Mouse (Mus musculus) CH12.LX (cell line): ENCODE data around the gene Serpina16. TPM values are rescaled to one million over a fixed set of nuclear protein-coding genes. Genes with fewer than 3 reads are reported as not detected.

Experiments used
- DNase-seq: peaks from one replicate; pipeline ENCODE4 v3.0.0-alpha.2; 2013; ENCODE audit errors: extremely low read depth
- H3K27ac ChIP-seq: 2 replicates; pipeline ENCODE4 v1.5.1; 2012; ENCODE audit warnings: low read depth, mild to moderate bottlenecking, control low read depth, moderate library complexity; ENCODE audit not compliant: insufficient read depth
- H3K27me3 ChIP-seq: replicated peaks from 2 replicates; pipeline ENCODE3; 2012; ENCODE audit warnings: inconsistent platforms
- H3K36me3 ChIP-seq, 2 experiments: replicated peaks in 1 of 2; 2 replicates each; pipeline versions ENCODE3 to v1.6.1; 2012; ENCODE audit warnings: inconsistent platforms in 1 of 2, low read length in 1 of 2, mild to moderate bottlenecking in 1 of 2, mixed read lengths in 1 of 2, moderate library complexity in 1 of 2; ENCODE audit not compliant: control insufficient read depth in 1 of 2, insufficient read depth in 1 of 2
- H3K4me1 ChIP-seq, 2 experiments: 2 replicates each; pipeline ENCODE4 v1.6.1; 2012; ENCODE audit warnings: inconsistent platforms in 1 of 2, moderate library complexity in 1 of 2; ENCODE audit not compliant: insufficient read depth in 2 of 2, control insufficient read depth in 1 of 2
- H3K4me2 ChIP-seq: 2 replicates; pipeline ENCODE4 v1.6.1; 2012; ENCODE audit warnings: low read depth, mild to moderate bottlenecking, control low read depth; ENCODE audit not compliant: poor library complexity, insufficient read depth, severe bottlenecking
- H3K4me3 ChIP-seq, 3 experiments: fragments of 150-350 bp in 1 of 3; sonication (generic) in 1 of 3; replicated peaks in 1 of 3; 2 replicates each; pipeline versions ENCODE3 to v1.5.1; 2011 to 2012; ENCODE audit warnings: low read depth in 2 of 3, low read length in 2 of 3, mild to moderate bottlenecking in 2 of 3, moderate library complexity in 2 of 3, control low read depth in 1 of 3, improper control_type of control experiment in 1 of 3, inconsistent platforms in 1 of 3, mixed read lengths in 1 of 3; ENCODE audit not compliant: poor library complexity in 1 of 3
- H3K79me2 ChIP-seq: replicated peaks from 2 replicates; pipeline ENCODE4 v1.6.1; 2012; ENCODE audit warnings: mild to moderate bottlenecking, moderate library complexity; ENCODE audit not compliant: control insufficient read depth, poor library complexity, insufficient read depth, severe bottlenecking; ENCODE audit errors: extremely low read depth
- H3K9ac ChIP-seq: 2 replicates; pipeline ENCODE4 v1.6.1; 2012; ENCODE audit warnings: low read depth, mild to moderate bottlenecking, control low read depth, moderate library complexity; ENCODE audit not compliant: insufficient read depth
- H3K9me3 ChIP-seq: replicated peaks from 2 replicates; pipeline ENCODE3; 2012; ENCODE audit warnings: low read length, inconsistent platforms, mixed read lengths
- CHD1 ChIP-seq: IDR thresholded peaks from 2 replicates; pipeline ENCODE4 v1.6.1; 2012; ENCODE audit warnings: low read depth, low read length, improper control_type of control experiment, inconsistent platforms
- CHD2 ChIP-seq: IDR thresholded peaks from 2 replicates; pipeline ENCODE4 v1.6.1; 2011; ENCODE audit warnings: low read length, improper control_type of control experiment
- ELF1 ChIP-seq: IDR thresholded peaks from 2 replicates; pipeline ENCODE4 v1.6.1; 2014; ENCODE audit warnings: low read depth, mild to moderate bottlenecking, inconsistent platforms, low read length, improper control_type of control experiment
- HCFC1 ChIP-seq: IDR thresholded peaks from 2 replicates; pipeline ENCODE4 v1.6.1; 2012; ENCODE audit warnings: low read depth, mild to moderate bottlenecking, inconsistent platforms, low read length, improper control_type of control experiment
- JUND ChIP-seq: conservative IDR thresholded peaks from 2 replicates; pipeline ENCODE4 v1.6.1; 2011; ENCODE audit warnings: low read depth, low read length, improper control_type of control experiment
- KAT2A ChIP-seq: IDR thresholded peaks from 2 replicates; pipeline ENCODE4 v1.6.1; 2012; ENCODE audit warnings: low read length, improper control_type of control experiment, inconsistent platforms; ENCODE audit not compliant: insufficient replicate concordance
- MAX ChIP-seq: IDR thresholded peaks from 2 replicates; pipeline ENCODE4 v1.6.1; 2011; ENCODE audit warnings: low read length, improper control_type of control experiment
- MYC ChIP-seq: IDR thresholded peaks from 2 replicates; pipeline ENCODE4 v1.6.1; 2011; ENCODE audit warnings: low read depth, mild to moderate bottlenecking, improper control_type of control experiment, low read length
- PAX5 ChIP-seq: IDR thresholded peaks from 2 replicates; pipeline ENCODE4 v1.6.1; 2012; ENCODE audit warnings: low read length, inconsistent platforms, mixed read lengths
- POLR2A ChIP-seq: IDR thresholded peaks from 2 replicates; pipeline ENCODE4 v1.6.1; 2011; ENCODE audit warnings: low read depth, mild to moderate bottlenecking, improper control_type of control experiment, low read length
- POLR2AphosphoS2 ChIP-seq: IDR thresholded peaks from 2 replicates; pipeline ENCODE4 v1.6.1; 2011; ENCODE audit warnings: low read depth, low read length, improper control_type of control experiment
- SIN3A ChIP-seq: IDR thresholded peaks from 2 replicates; pipeline ENCODE4 v1.6.1; 2012; ENCODE audit warnings: low read length, improper control_type of control experiment, inconsistent platforms
- SMC3 ChIP-seq: IDR thresholded peaks from 2 replicates; pipeline ENCODE4 v1.6.1; 2011; ENCODE audit warnings: low read depth, low read length, improper control_type of control experiment
- UBTF ChIP-seq: IDR thresholded peaks from 2 replicates; pipeline ENCODE4 v1.6.1; 2012; ENCODE audit warnings: low read depth, mild to moderate bottlenecking, inconsistent platforms, low read length, improper control_type of control experiment, moderate library complexity
- USF2 ChIP-seq: conservative IDR thresholded peaks from 2 replicates; pipeline ENCODE4 v1.6.1; 2011; ENCODE audit warnings: low read depth, low read length, improper control_type of control experiment
- ZC3H11A ChIP-seq: IDR thresholded peaks from 2 replicates; pipeline ENCODE4 v1.6.1; 2012; ENCODE audit warnings: low read depth, mild to moderate bottlenecking, inconsistent platforms, low read length, improper control_type of control experiment
- dilution Hi-C: fragments of 300-500 bp; cut with MboI; formaldehyde crosslinking; loops from 2 replicates; pipeline ENCODE4 v1.14.3; 2020; ENCODE audit warnings: low sequenced_read_pairs; ENCODE audit not compliant: extremely low pct_unique_long_range_greater_than_20kb, extremely low pct_ligation_motif_present
- in situ Hi-C: fragments of 300-500 bp; cut with MboI; formaldehyde crosslinking; loops from 3 replicates; pipeline ENCODE4 v1.14.3; 2019; ENCODE audit warnings: low sequenced_read_pairs, low pct_ligation_motif_present, low pct_unique_long_range_greater_than_20kb, mixed read lengths
- polyA plus RNA-seq: library from polyadenylated mRNA; unstranded; fragments of >175 nt; gene quantifications from 2 replicates; pipeline ENCODE4 v1.2.1, GENCODE M21; 2012; ENCODE audit warnings: low read depth; ENCODE audit not compliant: insufficient read length
- total RNA-seq, 2 experiments: library from RNA; depleted of rRNA; stranded (reverse); fragments of 300-350 nt in 1 of 2; fragments of >200 nt in 1 of 2; gene quantifications; 2 replicates each; pipeline ENCODE4 v1.2.3; 2012 to 2014

Gene Serpina16
- total and polyA plus RNA-seq, 3 experiments = not detected

DNA sequence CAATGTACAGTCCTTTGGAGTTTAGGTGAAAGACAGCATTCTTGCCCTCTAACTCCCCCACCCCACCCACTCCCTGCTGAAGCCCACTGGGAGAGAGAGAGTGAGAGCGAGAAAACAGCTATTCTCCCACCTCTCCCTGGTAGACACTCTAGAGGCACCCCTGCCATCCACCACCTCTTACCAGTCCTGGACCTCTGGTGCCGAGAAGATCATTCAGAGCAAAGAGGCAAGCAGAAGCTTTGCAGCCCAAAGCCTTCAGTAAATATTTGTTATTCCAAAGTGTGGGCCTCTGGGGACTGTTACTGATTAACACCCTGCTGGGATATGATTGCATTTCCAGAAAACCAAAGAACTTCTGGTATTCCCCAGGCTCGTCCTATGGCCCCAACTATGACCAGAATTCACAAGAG is 44.7 kb downstream of the Serpina16 start, which contains the start of gene Serpina10:
Serpina10 (minus strand) TSS at position 242 of the 410 bp plus-strand sequence.
- peaks cover 71% of the 10 kb centered on the region for H3K27me3 ChIP-seq
- no peaks in the 10 kb centered on the region for H3K36me3 ChIP-seq
- H3K9ac ChIP-seq = no peak within 1 kb of the TSS
- no peaks in the 10 kb centered on the region for H3K4me1 ChIP-seq
- TF ChIP-seq ELF1 (no peak), MYC (no peak), CHD1 (no peak), CHD2 (no peak), MAX (no peak), POLR2AphosphoS2 (no peak), USF2 (no peak), SIN3A (no peak), ZC3H11A (no peak), SMC3 (no peak), POLR2A (no peak), HCFC1 (no peak), KAT2A (no peak), PAX5 (no peak), UBTF (no peak), JUND (no peak)
- no peaks in the 10 kb centered on the region for H3K79me2 ChIP-seq
- H3K4me2 ChIP-seq = no peak within 1 kb of the TSS
- dilution Hi-C loops (no loop called here), in situ Hi-C loops (loop anchor here (25.0 kb wide), 1 partner anchor 119 kb away; no protein-coding TSS in a partner anchor)
- H3K9me3 ChIP-seq = no peaks in the 10 kb centered on the region
- no peak within 1 kb of the TSS for H3K27ac ChIP-seq
- DNase-seq = no peak
- H3K4me3 ChIP-seq = no peak within 1 kb of the TSS

Other genes starting within 250 kb of the Serpina16 start
- 143 and 198 TPM in 2 replicates for gene Ifi27, start 241.9 kb downstream of the Serpina16 start, total RNA-seq (2012; rRNA removed)
- gene Ifi27, start 241.9 kb downstream of the Serpina16 start, total RNA-seq (2014; rRNA removed) = 135 and 150 TPM in 2 replicates
- 132 and 142 TPM in 2 replicates for gene Ifi27, start 241.9 kb downstream of the Serpina16 start, polyA plus RNA-seq
- gene Ifi27l2a, start 232.5 kb downstream of the Serpina16 start, total RNA-seq (2012; rRNA removed) = 116 and 133 TPM in 2 replicates
- gene Ifi27l2a, start 232.5 kb downstream of the Serpina16 start, total RNA-seq (2014; rRNA removed) = 262 and 289 TPM in 2 replicates
- gene Ifi27l2a, start 232.5 kb downstream of the Serpina16 start, polyA plus RNA-seq = 81.1 and 83.9 TPM in 2 replicates
- not detected in 2 replicates for gene Ifi27l2b, start 218.9 kb downstream of the Serpina16 start, total RNA-seq (2012; rRNA removed)
- not detected in 2 replicates for gene Ifi27l2b, start 218.9 kb downstream of the Serpina16 start, total RNA-seq (2014; rRNA removed)
- not detected in 2 replicates for gene Ifi27l2b, start 218.9 kb downstream of the Serpina16 start, polyA plus RNA-seq
- gene Ppp4r4, start 143.9 kb downstream of the Serpina16 start, total RNA-seq (2012; rRNA removed) = 0.34 and 0.38 TPM in 2 replicates
- 0.54 and 0.68 TPM in 2 replicates for gene Ppp4r4, start 143.9 kb downstream of the Serpina16 start, total RNA-seq (2014; rRNA removed)
- 0.42 and 1.7 TPM in 2 replicates for gene Ppp4r4, start 143.9 kb downstream of the Serpina16 start, polyA plus RNA-seq
- gene Serpina10, start 44.7 kb downstream of the Serpina16 start, total RNA-seq (2012; rRNA removed) = not detected in 2 replicates
- not detected in 2 replicates for gene Serpina10, start 44.7 kb downstream of the Serpina16 start, total RNA-seq (2014; rRNA removed)
- gene Serpina10, start 44.7 kb downstream of the Serpina16 start, polyA plus RNA-seq = not detected in 2 replicates
- not detected in 2 replicates for gene Serpina6, start 18.9 kb downstream of the Serpina16 start, total RNA-seq (2012; rRNA removed)
- gene Serpina6, start 18.9 kb downstream of the Serpina16 start, total RNA-seq (2014; rRNA removed) = not detected in 2 replicates
- not detected in 2 replicates for gene Serpina6, start 18.9 kb downstream of the Serpina16 start, polyA plus RNA-seq
- gene Serpina1f, start 19.4 kb upstream of the Serpina16 start, total RNA-seq (2012; rRNA removed) = not detected in 2 replicates
- not detected in 2 replicates for gene Serpina1f, start 19.4 kb upstream of the Serpina16 start, total RNA-seq (2014; rRNA removed)
- not detected in 2 replicates for gene Serpina1f, start 19.4 kb upstream of the Serpina16 start, polyA plus RNA-seq
- gene Serpina1d, start 97.5 kb upstream of the Serpina16 start, total RNA-seq (2012; rRNA removed) = not detected in 2 replicates
- not detected in 2 replicates for gene Serpina1d, start 97.5 kb upstream of the Serpina16 start, total RNA-seq (2014; rRNA removed)
- gene Serpina1d, start 97.5 kb upstream of the Serpina16 start, polyA plus RNA-seq = not detected in 2 replicates
- gene Serpina1b, start 154.2 kb upstream of the Serpina16 start, total RNA-seq (2012; rRNA removed) = 0.08 TPM in 1 of 2 replicates, not detected in the other
- gene Serpina1b, start 154.2 kb upstream of the Serpina16 start, total RNA-seq (2014; rRNA removed) = not detected in 2 replicates
- gene Serpina1b, start 154.2 kb upstream of the Serpina16 start, polyA plus RNA-seq = not detected in 2 replicates
- not detected in 2 replicates for gene Serpina1a, start 187.4 kb upstream of the Serpina16 start, total RNA-seq (2012; rRNA removed)
- not detected in 2 replicates for gene Serpina1a, start 187.4 kb upstream of the Serpina16 start, total RNA-seq (2014; rRNA removed)
- not detected in 2 replicates for gene Serpina1a, start 187.4 kb upstream of the Serpina16 start, polyA plus RNA-seq
- gene Serpina1c, start 228.7 kb upstream of the Serpina16 start, total RNA-seq (2012; rRNA removed) = not detected in 2 replicates
- not detected in 2 replicates for gene Serpina1c, start 228.7 kb upstream of the Serpina16 start, total RNA-seq (2014; rRNA removed)
- not detected in 2 replicates for gene Serpina1c, start 228.7 kb upstream of the Serpina16 start, polyA plus RNA-seq